Mouse (Mus musculus) small intestine, adult 2 months (tissue): ENCODE data around the gene Gm5416. TPM values are rescaled to one million over a fixed set of nuclear protein-coding genes. Genes with fewer than 3 reads are reported as not detected.
"Not testable (repeated sequence)": the region's sequence is repeated elsewhere in the genome, so short reads cannot be mapped to it uniquely, and the experiment has no call there.

ENCODE experiments used
- H3K27ac ChIP-seq: fragments of 200-500 bp; 2 replicates; pipeline ENCODE4 v1.5.1; 2012; ENCODE audit warnings: low read depth, low read length, control low read depth, inconsistent platforms; ENCODE audit not compliant: insufficient read depth
- H3K27me3 ChIP-seq: fragments of 200-500 bp; 2 replicates; pipeline ENCODE4 v1.6.1; 2012; ENCODE audit warnings: mild to moderate bottlenecking, moderate library complexity, low read length, inconsistent platforms; ENCODE audit not compliant: control insufficient read depth, insufficient read depth
- H3K36me3 ChIP-seq: fragments of 200-500 bp; 2 replicates; pipeline ENCODE4 v1.6.1; 2012; ENCODE audit warnings: mild to moderate bottlenecking, low read length, control low read depth, inconsistent platforms; ENCODE audit not compliant: control insufficient read depth, insufficient read depth
- H3K4me1 ChIP-seq: fragments of 200-500 bp; 2 replicates; pipeline ENCODE4 v1.6.1; 2012; ENCODE audit warnings: low read length, inconsistent platforms, mixed read lengths; ENCODE audit not compliant: control insufficient read depth, insufficient read depth, insufficient read length
- H3K4me3 ChIP-seq: fragments of 200-500 bp; 2 replicates; pipeline ENCODE4 v1.5.1; 2012; ENCODE audit warnings: low read depth, mild to moderate bottlenecking, control low read depth, inconsistent platforms, low read length, moderate library complexity
- CTCF ChIP-seq: fragments of 200-500 bp; IDR thresholded peaks from 2 replicates; pipeline ENCODE4 v1.5.1; 2012; ENCODE audit warnings: low read depth, mild to moderate bottlenecking, control low read depth, inconsistent platforms, low read length, moderate library complexity, mixed read lengths; ENCODE audit not compliant: insufficient replicate concordance, insufficient read length; ENCODE audit errors: extremely low read depth
- POLR2A ChIP-seq: fragments of 200-500 bp; IDR thresholded peaks from 2 replicates; pipeline ENCODE4 v1.6.1; 2012; ENCODE audit warnings: low read depth, mild to moderate bottlenecking, control low read depth, inconsistent platforms, low read length, moderate library complexity
- WGBS: fragments of 180-500 bp; shearing (Covaris S2); methylation state at CpG from one replicate; pipeline ENCODE4 v1.1.7; 2018; 5-methylcytosine and 5-hydroxymethylcytosine counted together
- polyA plus RNA-seq: library from polyadenylated mRNA; depleted of rRNA; stranded (reverse); fragments of >200 nt; gene quantifications from 2 replicates; pipeline ENCODE4 v1.2.3, GENCODE M21; 2012; rRNA removed

The Gm5416 gene
- not detected in 2 replicates for polyA plus RNA-seq

DNA sequence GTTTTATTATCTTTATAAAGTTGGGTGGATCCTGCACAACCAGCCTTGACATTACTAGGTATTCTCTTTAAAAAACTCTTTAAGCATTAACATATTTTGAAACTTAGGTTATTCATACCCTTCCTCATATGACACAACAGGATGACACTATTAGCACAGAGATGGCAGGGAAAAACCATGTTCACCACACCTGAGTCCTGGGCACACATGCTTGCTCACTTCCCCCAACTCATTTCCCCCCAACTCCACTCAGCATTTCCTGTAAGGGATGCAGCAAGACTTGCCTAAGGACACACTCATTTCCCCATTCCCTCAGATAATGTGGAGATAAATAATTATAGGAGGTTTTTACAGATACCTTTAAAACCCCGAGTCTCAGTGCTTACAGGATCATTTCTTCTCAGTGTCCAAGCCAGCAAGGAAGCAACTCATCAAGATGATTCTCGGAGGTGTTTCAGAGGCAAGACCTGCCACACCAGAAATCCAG is at the start of gene Gm5416:
Gene Gm5416 (plus strand): TSS at position 437 of the 487 bp plus-strand sequence.
- no peaks in the 10 kb centered on the region for H3K4me1 ChIP-seq
- 69% methylated on average over 2 of the region's 2 CpGs for WGBS
- no peak for TF ChIP-seq CTCF
- no peak for TF ChIP-seq POLR2A
- H3K36me3 ChIP-seq = no peaks in the 10 kb centered on the region
- no peak within 1 kb of the TSS for H3K4me3 ChIP-seq
- H3K27me3 ChIP-seq = no peaks in the 10 kb centered on the region
- no peak within 1 kb of the TSS for H3K27ac ChIP-seq

DNA sequence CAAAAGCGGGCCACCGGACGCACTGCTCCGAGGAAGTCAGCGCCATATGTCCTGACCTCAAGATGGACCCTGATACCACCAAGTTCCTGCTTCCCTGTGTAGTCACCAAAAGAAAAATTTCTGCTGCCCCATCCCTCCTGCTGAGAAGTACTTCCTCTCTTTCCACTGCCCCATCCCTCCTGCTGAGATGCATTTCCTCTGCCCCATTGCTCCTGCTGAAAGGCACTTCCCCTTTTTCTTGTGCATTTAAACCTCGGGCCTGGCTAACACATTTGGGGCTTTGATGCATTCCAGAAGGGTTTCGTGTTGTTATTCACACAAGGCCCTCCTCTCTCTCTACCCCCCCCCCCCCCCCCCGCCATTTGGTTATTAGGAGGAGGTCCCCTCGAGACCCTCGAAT is 42.4 kb upstream of the Gm5416 start:
- not testable (repeated sequence) for H3K27me3 ChIP-seq, H3K27ac ChIP-seq, H3K4me1 ChIP-seq, H3K4me3 ChIP-seq, H3K36me3 ChIP-seq
- 87% methylated on average over 10 of the region's 10 CpGs for WGBS

DNA sequence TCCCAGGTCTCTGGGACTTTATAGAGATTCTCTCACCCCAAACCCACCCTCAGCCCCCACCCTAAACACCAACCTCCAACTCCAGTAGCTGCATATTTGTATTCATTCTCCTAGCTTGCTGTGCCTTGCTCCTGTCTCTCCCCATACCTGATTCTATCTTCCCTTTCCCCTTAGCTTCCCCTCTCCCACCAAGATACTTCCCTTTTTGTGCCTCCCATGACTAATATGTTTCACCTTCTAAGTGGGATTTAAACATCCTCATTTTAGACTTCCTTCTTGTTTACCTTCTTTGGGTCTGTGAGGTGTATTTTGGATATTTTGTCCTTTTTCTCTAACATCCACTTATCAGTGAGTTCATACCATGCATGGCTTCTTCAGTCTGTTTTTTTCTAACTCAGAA is 34.1 kb upstream of the Gm5416 start:
- Histone ChIP-seq H3K27me3 (no peaks in the 10 kb centered on the region), H3K36me3 (no peaks in the 10 kb centered on the region), H3K4me1 (no peaks in the 10 kb centered on the region), H3K27ac (no peak overlapping the region), H3K4me3 (no peak overlapping the region)
- TF ChIP-seq POLR2A = no peak
- no peak for TF ChIP-seq CTCF

DNA sequence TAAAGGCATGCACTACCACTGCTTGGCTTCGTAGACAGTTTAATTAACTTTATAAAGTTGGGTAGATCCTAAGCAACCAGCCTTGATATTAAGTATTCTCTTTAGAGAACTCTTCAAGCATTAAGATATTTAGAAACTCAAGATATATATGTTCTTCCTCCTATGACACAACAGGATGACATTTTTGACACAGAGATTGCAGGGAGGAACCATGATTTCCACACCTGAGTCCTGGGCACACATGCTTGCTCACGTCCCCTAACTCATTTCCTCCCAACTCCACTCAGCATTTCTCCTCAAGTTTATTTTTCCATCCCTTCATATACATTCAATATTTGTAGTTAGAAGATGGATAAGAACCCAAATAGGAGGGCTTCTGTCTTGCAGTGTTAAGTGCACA is 30.3 kb upstream of the Gm5416 start:
- no peaks in the 10 kb centered on the region for H3K4me1 ChIP-seq

DNA sequence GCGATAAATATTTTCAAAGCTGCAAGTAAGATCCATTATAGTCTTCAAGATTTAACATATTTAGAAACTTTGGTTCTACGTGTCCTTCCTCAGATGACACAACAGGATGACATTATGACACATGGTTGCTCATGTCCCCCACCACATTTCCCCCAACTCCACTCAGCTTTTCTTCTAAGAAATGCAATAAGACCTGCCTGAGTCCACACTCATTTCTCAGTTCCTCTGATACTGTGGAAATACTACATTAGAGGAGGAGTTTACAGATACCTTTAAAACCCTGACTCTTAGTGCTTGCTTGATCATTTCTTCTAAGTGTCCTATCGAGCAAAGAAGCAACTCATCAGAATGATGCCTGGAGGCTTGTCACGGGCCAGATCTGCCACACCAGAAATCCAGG is 26.3 kb upstream of the Gm5416 start, which contains the start of gene Gm5483:
Gene Gm5483 (plus strand): TSS at position 301 of the 400 bp plus-strand sequence.
- 71% methylated on average over 4 of the region's 4 CpGs for WGBS
- not testable (repeated sequence) for H3K36me3 ChIP-seq, H3K27me3 ChIP-seq, H3K4me3 ChIP-seq, H3K4me1 ChIP-seq, H3K27ac ChIP-seq

More for the DNA sequence above, 30.3 kb upstream of the Gm5416 start:
- TF ChIP-seq POLR2A = no peak
- TF ChIP-seq CTCF = no peak
- Histone ChIP-seq H3K27me3 (no peaks in the 10 kb centered on the region), H3K4me3 (no peak overlapping the region), H3K27ac (no peak overlapping the region), H3K36me3 (no peaks in the 10 kb centered on the region)
- WGBS = 80% methylated on average over 2 of the region's 2 CpGs

DNA sequence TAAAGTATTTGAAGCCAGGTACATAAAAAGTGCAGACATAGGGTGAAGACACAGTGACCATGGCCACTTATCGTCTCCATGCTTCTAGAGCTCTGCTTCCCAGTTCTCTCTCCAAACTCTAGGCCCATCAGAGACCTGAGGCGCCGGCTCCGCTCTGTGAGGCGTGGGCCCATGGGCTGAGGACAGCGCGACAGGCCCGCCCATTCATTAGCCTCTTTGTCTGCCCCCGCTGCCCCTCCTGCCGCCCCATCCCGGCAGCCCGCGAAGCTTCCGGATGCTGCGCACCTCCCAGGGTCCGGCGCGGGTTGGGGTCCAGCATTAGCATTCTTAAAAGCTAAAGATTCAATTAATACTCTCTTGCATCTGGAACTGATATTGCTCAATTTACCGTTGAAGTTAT is 11.0 kb upstream of the Gm5416 start:
- Histone ChIP-seq H3K4me3 (no peak overlapping the region), H3K27me3 (no peaks in the 10 kb centered on the region), H3K27ac (no peak overlapping the region), H3K4me1 (no peaks in the 10 kb centered on the region), H3K36me3 (no peaks in the 10 kb centered on the region)
- WGBS = 75% methylated on average over 19 of the region's 19 CpGs
- no peak for TF ChIP-seq POLR2A
- no peak for TF ChIP-seq CTCF

DNA sequence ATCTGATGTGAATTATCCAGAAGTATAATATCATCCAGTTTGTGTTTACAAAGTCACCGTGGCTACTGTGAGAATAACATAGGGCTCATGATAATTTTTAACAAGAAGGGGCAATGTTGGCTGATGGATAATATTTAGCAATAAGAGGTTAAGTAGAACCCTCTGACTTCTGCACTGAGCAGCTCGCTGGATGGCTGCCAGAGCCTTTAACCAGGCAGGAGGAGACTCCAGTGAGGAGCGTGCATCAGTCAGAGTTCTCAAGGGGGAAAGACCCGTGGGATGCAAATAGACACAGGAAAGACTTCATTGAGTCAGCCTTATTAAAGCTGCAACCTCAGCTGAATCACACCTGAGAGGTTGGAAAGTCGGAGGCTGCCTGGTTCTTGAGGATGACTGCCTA is 6.4 kb upstream of the Gm5416 start:
- TF ChIP-seq POLR2A (no peak), CTCF (no peak)
- Histone ChIP-seq H3K27ac (no peak overlapping the region), H3K4me3 (no peak overlapping the region), H3K4me1 (no peaks in the 10 kb centered on the region), H3K36me3 (no peaks in the 10 kb centered on the region), H3K27me3 (no peaks in the 10 kb centered on the region)
- WGBS = 50% methylated on average over 5 of the region's 5 CpGs

DNA sequence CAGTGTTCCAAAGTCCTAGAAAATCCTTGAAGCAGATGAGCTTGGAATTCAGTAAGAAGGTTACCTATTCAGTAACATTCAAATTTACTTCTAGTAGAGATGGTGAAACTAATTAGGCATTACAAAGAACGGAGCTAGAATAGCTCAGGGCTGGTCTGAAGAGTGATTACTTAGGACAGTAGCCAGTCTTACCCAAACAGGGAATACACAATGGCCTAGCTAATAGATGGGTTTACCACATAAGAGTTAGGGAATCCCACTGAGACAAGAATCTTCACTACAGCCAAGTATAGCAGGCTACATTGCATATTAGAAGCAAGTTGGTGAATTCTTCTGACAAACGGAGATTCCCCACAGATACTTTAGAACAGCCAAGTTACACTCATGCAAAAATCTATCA is 4.5 kb upstream of the Gm5416 start:
- not testable (repeated sequence) for H3K4me3 ChIP-seq, H3K27me3 ChIP-seq, H3K4me1 ChIP-seq, H3K27ac ChIP-seq, H3K36me3 ChIP-seq
- WGBS = 62% methylated on average over 2 of the region's 2 CpGs

DNA sequence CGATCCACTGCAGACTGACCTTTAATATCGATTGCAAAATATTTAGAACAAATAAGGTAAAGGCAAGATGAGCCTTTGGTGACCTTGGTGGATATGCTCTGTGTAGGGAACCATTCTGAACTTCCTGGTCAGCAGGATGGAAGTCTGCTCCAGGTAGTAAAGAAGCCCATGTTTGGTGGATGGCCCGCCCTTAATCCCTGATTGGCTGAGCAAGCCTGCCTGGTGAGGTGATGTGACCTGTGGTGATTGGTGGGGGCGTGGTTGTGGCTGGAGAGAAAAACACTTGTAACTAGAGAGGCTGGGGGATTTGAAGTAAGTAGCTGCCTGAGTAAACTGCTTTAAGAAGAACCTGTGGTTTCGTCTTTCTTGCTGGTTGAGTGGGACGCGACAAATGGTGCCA is 11.0 kb downstream of the Gm5416 start, which contains the start of gene 2010005H15Rik:
Gene 2010005H15Rik (plus strand): TSS at position 301 of the 400 bp plus-strand sequence.
- H3K4me3 ChIP-seq, H3K27me3 ChIP-seq, H3K4me1 ChIP-seq, H3K36me3 ChIP-seq, H3K27ac ChIP-seq: not testable (repeated sequence)
- WGBS = 91% methylated on average over 7 of the region's 7 CpGs

DNA sequence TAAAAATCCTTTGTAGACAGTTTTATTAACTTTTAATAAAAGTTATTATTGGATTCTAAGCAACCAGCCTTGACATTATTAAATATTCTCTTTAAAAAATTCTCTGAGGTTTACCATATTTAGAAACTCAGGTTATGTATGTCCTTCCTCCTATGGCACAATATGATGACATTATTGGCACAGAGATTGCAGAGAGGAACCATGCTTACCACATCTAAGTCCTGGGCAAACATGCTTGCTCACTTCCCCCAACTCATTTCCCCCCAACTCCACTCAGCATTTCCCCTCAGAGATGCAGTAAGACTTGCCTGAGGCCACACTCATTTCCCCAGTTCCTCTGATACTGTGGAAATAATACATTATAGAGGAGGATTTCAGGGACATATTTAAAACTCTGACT is 50.4 kb downstream of the Gm5416 start:
- not testable (repeated sequence) for H3K4me1 ChIP-seq, H3K27me3 ChIP-seq, H3K36me3 ChIP-seq, H3K27ac ChIP-seq, H3K4me3 ChIP-seq
